Mouse (Mus musculus): ENCODE measurements at regions not wholly inside any gene's neighbourhood (a gene's known extent, or its start where the extent isn't known, plus 50 kb on each side); places are given as distances from the start of the nearest gene placed in this dataset.
A peak's percentile ranks its signal among the peaks of the same experiment; 100 is the strongest.
"Not testable (repeated sequence)": the region's sequence is repeated elsewhere in the genome, so short reads cannot be mapped to it uniquely, and the experiment has no call there.

DNA sequence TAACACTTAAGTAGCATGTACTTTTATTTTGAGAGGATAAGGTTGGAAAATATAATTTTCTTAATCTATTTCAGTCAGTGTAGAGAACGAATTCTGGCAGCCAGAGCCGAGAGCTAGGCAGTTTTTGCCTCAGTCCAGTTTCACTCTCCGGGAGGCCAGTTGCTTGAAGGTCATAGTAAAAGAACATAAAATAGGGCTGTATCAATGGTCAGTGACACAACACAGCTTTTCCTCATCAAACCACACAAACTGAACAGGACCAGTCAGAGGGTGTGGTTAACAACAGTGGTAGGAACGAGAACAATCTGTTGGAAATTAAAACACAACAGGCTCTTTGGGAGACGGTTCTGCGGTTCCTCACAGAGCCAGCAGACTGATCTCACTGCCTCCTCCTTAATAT is 105.9 kb upstream of the Ipo5 start:
- intact Hi-C loops (cut with DNase I), result loop anchor here (2.0 kb wide), 1 partner anchor 128 kb away; no protein-coding TSS in a partner anchor
- no peak for DNase-seq (ENCODE audit: low spot score in 2 of 2)

DNA sequence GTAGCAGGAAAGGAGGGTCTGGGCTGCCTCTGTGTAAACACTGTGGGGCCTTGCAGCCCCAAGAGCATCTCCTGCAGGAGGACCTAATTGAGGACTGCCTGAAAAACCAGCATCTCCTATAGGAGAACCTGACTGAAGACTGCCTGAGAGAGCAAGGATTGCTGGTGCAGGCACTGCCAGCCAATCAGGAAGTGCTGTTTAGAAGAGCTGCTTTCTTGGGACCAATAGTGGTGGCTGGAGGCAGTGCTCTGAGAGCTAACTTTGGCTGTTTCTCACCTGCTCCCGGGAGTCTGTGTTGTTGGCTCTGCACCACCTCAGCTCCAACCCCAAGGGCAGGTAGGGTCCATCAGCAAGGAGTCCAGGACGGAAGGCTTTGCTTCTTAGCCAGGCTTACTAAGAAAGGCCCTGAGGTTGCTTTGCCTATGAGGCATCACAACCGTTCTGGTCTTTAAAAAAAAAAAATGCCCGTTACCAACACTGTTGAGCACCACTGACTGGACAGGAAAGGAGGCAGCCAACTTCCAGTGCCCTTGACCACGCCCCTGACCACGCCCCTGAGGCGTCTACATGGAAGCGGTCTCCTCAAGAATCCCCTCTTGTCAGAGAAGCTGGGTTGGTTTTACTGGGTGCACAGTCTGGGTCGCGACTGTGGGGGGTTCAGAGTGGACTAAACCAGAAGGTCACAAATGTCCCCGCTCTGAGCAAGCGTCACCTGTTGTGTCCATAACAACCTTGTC is 105.0 kb upstream of the Ipo5 start:
- intact Hi-C loops (cut with DNase I), result loop anchor here (2.0 kb wide), 1 partner anchor 129 kb away; no protein-coding TSS in a partner anchor

DNA sequence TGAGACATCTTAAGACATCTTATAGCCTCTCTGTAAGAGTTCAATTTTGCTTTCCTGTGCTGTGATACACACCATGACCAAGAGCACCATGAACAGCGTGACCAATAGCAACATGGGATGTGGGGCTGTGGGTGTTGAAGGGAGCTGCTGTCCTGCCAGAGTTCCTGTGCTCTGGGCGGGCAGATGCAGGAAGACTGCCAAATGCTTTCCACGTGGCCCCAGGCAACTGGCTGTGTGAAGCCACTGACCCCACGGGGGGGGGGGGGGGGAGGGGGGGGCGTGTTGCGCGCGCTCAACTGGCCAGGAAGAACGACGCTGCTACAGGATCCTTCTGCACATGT is 104.5 kb upstream of the Ipo5 start:
- DNase-seq (ENCODE audit: low spot score in 2 of 2), result no peak
- intact Hi-C loops (cut with DNase I), result no loop called here

More for the DNA sequence above, 105.0 kb upstream of the Ipo5 start:
- not testable (repeated sequence) for DNase-seq (ENCODE audit: low spot score in 2 of 2)

DNA sequence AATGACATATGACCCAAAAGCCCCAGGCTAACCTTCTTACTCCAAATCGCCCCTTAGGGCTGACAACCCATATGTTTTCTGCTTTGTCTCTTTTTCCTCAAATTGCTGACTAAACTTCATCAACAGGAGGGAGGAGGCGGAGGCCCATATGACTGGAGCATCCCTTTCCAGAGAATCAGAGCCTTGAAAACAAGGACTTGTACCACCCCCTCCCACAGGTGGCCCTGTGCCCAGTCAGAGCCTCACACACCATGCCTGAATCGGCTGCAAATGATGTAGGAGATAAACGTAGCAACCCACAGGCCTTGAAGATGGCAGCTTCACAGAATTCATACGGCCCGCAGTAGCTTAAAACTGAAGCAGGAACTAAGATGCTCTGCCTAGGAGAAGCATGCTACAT is 101.7 kb upstream of the Ipo5 start:
- intact Hi-C loops (cut with DNase I), result no loop called here
- DNase-seq (ENCODE audit: low spot score in 2 of 2), result peak; percentile 71 to 86

DNA sequence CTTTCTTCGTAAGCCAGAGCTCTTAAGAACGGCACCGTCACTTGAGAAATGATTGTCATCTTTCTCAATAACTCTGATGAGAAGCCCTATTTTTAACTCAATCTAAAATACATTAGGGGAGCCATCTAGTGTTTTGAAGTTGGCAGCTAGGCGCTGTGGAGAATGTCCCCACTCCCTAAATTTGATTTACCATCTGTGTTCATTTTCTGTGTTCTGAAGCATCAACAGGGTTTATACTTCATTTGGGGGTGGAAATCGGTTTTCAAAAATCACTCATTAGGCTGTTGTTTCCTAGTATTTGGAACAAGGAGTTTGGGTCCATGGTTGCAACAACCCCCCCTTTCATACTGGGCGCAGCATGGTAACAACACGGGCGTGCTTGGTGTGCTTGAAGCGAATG is 97.1 kb upstream of the Ipo5 start:
- intact Hi-C loops (cut with DNase I), result no loop called here

DNA sequence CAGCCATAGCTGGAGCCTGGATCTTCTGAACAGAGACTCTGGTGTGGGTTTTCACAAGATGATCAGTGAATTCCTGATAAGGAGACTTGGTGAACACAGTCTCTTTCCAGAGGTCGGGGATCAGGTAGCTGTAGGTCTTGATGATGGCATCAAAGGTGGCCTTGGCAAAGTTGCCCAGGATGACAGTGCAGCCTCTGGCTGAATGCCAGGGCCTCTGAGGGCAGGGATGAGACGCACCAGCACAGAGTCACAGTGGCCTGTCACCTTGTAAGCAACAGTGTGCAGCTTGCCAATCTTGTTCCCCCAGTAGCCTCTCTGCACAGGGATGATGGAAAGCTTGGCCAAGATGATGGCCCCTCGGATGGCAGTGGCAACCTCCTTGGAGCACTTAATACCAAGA is 95.9 kb upstream of the Ipo5 start:
- DNase-seq (ENCODE audit: low spot score in 2 of 2); intact Hi-C loops (cut with DNase I): not testable (repeated sequence)

More for the DNA sequence above, 97.1 kb upstream of the Ipo5 start:
- DNase-seq (ENCODE audit: low spot score in 2 of 2), result no peak

DNA sequence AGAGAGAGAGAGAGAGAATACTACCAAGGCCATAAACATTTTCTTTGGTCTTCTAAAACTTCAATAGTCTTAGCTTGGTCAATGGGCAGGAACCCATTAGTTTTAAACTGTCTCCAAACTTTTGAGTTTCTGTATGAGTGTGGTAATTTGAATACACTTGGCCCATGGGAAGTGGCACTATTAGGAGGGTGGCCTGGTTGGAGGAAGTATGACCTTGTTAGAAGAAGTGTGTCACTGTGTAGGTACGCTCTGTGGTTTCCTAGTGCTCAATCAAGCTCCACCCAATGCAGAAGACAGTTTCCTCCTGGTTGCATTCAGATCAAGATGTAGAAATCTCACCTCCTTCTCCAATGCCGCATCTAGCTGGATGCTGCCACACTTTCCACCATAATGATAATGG is 94.5 kb upstream of the Ipo5 start:
- intact Hi-C loops (cut with DNase I), result no loop called here

DNA sequence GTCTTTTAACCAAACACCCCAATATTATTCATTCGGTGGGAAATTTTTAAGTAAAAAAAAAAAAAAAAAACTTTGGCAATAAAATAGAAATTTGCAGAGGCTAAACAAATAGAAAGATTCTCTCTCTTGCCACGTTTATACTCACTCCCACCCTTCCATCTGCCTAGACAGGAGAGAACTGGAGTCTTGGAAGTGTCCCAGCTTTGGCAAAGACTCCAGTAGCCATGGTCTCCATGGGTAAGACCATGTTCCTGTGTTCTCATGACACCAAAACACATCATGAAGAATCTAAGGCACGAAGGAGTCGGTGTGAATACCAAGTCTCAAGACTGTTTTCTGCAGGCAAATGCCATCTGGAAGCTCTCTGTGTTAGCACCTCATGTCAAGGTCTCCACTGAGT is 84.8 kb upstream of the Ipo5 start:
- no peak for DNase-seq (ENCODE audit: low spot score in 2 of 2)
- intact Hi-C loops (cut with DNase I), result no loop called here

More for the DNA sequence above, 94.5 kb upstream of the Ipo5 start:
- DNase-seq (ENCODE audit: low spot score in 2 of 2), result no peak

DNA sequence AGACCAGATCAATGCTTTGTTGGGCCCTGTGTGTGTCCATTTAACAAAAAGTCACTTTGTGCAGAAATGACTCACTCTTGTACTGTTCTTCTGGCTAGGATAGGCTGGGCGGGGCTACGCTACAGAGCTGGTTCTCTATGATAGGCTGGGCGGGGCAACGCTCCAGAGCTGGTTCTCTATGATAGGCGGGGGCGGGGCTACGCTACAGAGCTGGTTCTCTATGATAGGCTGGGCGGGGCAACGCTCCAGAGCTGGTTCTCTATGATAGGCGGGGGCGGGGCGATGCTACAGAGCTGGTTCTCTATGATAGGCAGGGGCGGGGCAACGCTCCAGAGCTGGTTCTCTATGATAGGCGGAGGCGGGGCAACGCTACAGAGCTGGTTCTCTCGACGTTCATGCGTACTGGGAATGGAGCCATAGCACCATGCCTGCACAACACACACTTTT is 80.6 kb upstream of the Ipo5 start:
- not testable (repeated sequence) for DNase-seq (ENCODE audit: low spot score in 2 of 2)
- intact Hi-C loops (cut with DNase I), result loop anchor here (5.0 to 10.0 kb wide), 5 partner anchors 82 to 622 kb away; partner anchors contain the start of genes Farp1 and Ipo5

DNA sequence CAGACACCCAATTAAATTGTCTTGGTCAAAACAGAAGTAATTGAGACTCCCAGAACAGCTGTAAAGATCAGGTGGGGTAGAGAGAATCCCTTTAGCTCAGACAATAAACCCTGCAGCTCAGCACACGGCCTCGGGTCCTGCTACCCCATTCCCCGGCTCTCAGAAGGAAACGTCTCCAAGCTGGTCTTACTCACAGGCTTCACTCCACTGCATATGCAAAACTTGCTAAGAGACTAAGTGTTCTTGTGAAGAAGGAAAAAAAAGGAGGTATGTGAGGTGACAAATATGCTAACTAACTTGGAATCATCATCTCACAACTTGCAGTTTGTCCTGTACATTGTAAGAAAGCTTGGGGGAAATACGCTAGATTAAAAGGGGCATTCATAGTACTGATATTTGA is 79.6 kb upstream of the Ipo5 start:
- intact Hi-C loops (cut with DNase I), result loop anchor here (5.0 to 10.0 kb wide), 5 partner anchors 81 to 621 kb away; partner anchors contain the start of genes Farp1 and Ipo5
- no peak for DNase-seq (ENCODE audit: low spot score in 2 of 2)

DNA sequence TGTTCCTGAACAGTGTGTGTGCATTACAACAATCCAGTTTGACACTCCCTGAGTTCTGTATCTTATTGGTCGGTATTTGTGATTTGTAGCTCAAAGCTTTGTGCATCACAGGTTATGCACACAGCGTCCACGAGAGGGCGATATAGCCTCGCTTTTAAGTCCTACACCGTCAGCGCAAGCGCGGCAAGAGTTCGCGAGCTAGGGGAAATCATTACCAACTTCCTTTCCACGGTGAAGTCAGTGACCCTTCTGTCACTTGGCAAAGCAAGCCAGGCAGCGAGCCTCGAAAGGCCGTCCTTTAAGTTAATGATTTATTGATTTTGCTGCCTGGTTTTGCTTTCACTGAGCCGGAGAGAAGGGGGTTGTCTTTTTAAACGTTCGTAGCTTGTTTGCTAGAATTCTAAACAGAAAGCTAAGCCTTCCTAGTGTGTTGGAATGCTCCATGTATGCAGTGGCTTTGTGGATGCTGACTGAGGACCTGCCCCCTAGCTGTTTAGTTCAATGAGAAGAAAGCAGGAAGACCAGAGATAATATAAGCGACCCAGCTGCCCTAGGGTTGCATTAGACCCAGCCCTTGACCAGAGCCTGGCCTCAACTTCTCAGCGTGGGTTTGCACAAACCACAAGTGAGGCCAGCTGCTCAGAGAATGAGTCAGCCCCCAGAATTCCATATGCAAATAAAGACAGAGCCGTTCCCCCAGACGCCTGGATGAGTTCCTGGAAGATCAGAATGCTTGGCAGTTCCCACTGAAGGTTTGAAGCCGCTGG is 79.0 kb upstream of the Ipo5 start:
- intact Hi-C loops (cut with DNase I), result loop anchor here (5.0 to 10.0 kb wide), 5 partner anchors 80 to 620 kb away; partner anchors contain the start of genes Farp1 and Ipo5
- peak; percentile 89 to 93 for DNase-seq (ENCODE audit: low spot score in 2 of 2)

DNA sequence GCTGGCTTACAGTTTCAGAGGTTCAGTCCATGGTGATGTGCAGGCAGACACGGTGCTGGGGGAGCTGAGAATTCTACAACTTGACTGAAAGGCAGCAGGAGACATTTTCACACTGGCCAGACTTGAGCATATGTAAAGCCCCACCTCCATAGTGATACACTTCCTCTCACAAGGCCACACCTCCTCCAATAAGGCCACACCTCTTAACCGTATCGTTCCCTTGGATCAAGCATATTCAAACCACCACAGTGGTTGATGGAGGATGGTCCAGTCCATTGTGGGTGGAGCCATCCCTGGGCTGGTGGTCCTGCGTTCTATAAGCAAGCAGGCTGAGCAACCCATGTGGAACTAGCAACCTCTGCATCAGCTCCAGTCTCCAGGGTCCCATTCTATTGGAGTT is 76.2 kb upstream of the Ipo5 start:
- no peak for DNase-seq (ENCODE audit: low spot score in 2 of 2)
- intact Hi-C loops (cut with DNase I), result loop anchor here (5.0 to 10.0 kb wide), 5 partner anchors 77 to 617 kb away; partner anchors contain the start of genes Farp1 and Ipo5

DNA sequence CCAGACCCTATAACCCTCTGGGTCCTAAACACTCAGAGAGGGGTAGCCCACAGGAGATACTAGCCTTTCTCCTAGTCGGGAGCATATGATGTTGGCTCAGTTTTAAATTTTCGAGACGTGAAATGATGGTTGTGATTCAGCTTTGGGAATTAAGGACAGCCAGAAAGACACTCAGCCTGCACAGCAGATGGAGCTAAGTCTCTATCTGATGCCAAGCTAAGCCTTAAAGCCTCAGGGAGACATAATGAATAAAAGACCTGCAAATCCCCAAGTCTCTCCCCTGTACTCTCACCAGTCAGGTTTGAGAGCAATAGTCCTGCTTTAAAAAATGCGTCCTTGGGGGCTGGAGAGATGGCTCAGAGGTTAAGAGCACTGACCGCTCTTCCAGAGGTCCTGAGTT is 75.3 kb upstream of the Ipo5 start:
- DNase-seq (ENCODE audit: low spot score in 2 of 2), result no peak
- intact Hi-C loops (cut with DNase I), result loop anchor here (10.0 kb wide), 2 partner anchors 129 to 419 kb away; no protein-coding TSS in a partner anchor

DNA sequence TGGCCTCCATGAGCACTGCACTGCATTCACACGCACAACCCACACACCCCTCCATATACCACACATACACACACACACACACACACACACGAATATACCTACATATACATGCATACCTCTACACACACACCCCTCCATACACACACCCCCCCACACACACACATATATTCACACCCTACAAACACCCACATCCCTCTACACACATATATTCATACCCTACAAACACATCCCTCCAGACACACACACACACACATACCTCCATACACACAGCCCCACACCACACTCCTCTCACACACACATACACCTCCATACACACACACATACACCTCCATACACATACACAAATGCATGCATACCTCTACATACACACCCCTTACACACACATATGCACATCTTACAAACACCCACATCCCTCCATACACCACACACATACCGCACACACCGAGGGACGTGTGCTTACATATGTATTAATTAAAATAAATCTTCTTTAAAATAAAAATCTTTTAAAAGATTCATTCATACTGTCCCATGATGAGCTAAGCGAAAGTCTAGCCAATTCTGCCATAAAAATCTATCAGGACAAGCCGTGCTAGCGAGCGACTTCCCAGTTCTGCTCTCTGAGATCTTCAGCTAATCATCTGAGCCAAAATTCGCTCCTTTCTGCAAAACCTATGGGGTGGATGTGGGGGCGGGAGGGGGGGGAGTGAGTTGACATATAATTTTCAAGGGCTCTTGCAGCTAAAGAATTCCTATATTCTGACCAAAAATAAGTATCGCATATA is 74.3 kb upstream of the Ipo5 start:
- DNase-seq (ENCODE audit: low spot score in 2 of 2), result no peak
- intact Hi-C loops (cut with DNase I), result loop anchor here (10.0 kb wide), 2 partner anchors 128 to 418 kb away; no protein-coding TSS in a partner anchor

DNA sequence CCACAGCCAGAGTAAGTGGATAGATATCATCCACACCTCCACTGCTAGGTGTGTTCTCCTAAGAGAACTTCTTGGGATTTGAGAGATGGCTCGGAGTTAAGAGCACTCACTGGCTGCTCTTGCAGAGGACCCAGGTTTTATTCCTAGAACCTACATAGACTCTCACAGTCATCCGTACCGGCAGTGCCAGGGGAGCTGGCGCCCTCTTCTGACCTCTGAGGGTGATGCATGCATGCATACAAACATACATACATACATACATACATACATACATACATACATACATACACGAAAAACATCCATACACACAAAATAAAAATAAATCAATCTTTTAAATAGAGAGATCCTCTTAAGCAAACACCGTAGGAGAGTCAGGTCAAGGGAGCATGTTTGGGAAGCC is 70.1 kb upstream of the Ipo5 start:
- DNase-seq (ENCODE audit: low spot score in 2 of 2), result no peak
- intact Hi-C loops (cut with DNase I), result no loop called here

DNA sequence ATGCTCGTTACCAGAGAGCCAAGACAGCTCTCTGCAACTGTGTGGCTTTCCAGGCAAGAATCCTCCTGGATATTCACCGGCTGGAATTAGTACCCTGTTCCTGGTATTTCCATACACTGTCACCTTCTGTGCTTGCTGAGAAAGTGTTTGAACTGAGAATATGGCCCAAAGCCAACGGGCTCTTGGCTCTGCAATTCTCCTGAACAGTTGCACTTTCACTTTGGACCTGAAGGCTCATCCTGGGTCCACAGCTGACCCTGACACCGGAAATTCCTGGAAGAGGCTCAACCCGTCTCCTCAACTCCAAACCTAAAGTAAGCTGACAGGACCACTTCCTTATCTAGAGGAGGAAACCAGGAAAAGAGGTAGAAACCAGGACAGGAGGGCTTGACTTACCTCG is 69.7 kb upstream of the Ipo5 start:
- no peak for DNase-seq (ENCODE audit: low spot score in 2 of 2)
- intact Hi-C loops (cut with DNase I), result no loop called here

DNA sequence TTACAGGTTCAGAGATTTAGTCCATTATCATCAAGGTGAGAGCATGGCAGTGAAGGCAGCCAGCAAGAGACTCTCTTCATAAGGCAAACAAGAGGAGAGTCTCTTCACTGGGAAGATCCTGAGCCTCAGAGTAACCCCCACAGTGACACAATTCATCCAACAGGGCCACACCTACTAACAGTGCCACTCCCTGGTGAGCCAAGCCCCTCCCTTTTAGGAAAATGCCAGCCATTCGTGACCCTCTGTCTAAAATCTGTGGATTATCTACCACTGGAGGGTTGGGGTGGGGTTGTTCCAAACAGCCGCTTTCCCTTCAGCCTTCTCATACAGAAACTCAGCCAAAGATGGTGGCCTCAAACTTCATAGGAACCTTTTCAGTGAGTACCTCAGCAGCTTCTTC is 65.9 kb upstream of the Ipo5 start:
- no peak for DNase-seq (ENCODE audit: low spot score in 2 of 2)
- intact Hi-C loops (cut with DNase I), result no loop called here

DNA sequence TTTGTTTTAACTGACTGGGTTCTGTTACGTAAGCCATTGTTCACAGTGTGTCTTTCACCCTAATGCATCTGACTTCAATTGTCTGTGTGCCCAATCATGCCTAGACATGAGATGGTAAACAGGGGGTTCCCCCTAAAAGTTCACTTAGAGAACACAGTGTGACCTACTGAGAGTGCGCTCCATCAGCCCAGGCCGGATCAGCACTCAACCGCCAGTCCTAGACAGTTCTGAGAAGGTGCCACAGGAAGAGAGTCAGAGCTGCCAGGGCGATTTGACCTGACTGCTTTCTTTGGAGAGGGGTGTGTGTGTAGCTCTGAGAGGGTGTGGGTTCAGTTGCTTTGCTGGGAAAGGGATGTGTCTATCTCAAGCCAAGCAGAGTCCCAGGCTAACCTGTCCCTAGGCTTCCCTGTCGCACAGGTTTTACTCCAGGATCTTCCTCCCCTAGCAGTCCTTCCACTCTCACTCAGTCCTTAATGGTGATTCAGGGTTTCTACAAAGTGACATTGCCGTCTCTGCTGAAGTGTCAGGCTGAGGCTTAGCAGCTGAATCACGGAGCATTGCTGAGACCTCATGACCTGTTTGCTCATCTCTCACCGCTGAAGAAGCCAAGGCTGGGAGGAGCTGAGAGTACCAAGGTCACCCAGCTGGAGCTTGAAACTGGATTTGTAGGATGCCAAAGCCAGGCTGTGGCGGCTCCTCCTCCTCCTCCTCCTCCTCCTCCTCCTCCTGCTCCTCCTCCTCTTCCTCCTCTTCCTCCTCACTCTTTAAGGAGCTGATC is 64.8 kb upstream of the Ipo5 start:
- DNase-seq (ENCODE audit: low spot score in 2 of 2), result no peak
- intact Hi-C loops (cut with DNase I), result no loop called here

DNA sequence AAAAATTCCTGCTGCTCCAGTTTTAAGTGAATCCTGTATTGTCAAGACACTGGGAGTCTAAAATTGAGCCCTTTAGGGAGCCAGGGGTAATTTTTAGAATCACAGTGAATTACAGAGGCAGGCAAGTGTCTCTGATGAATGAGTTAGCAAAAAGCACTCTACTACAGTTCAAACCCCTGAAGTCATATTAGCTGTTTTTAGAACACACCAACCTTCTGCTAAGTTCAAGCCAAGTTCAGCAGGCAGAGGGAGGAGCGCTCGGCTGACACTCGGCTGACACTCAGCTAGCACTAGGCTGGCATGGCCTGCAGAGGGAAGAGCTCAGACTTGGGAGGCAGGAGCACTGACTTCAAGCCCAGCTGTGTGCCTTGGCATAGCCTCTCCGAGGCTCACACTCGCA is 64.0 kb upstream of the Ipo5 start:
- DNase-seq (ENCODE audit: low spot score in 2 of 2), result no peak
- intact Hi-C loops (cut with DNase I), result no loop called here

Measured in left cerebral cortex, postnatal 36 days (tissue).